Mouse (Mus musculus): Measurements from ENCODE around the gene Klk1b3. TPM values are rescaled to one million over a fixed set of nuclear protein-coding genes. Genes with fewer than 3 reads are reported as not detected.

The Klk1b3 gene
- not detected for total RNA-seq (2023)

DNA sequence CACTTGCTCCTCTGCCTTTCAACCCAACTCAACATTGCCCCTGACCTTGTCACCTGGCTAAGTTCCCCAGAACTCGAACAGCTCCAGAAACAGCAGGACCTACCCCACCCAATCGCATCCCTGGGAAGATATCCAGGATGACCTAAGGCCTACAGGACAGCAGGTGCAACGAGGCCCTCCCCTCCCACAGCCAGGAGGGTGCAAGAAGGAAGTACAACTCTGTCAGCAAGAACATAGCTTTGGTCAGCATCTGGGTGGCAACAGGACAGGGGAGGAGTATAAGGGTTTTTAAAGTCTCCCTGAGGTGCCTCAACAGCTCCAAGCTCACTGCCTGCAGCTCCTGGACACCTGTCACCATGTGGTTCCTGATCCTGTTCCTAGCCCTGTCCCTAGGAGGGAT, at the start of gene Klk1b3:
Klk1b3 (plus strand) TSS at position 301 of the 400 bp plus-strand sequence.

DNA sequence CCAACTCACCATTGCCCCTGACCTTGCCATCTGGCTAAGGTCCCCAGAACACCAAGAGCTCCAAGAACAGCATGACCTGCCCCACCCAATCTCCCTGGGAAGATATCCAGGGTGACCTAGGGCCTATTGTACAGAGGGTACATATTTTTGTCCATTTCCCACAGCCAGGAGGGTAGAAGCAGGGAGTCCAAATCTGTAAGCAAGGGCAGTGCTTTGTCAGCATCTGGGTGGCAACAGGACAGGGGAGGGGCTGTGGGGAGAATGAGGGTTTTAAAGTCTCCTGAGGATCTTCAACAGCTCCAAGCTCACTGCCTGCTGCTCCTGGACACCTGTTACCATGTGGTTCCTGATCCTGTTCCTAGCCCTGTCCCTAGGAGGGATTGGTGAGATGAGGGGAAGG, 10.1 kb upstream of the Klk1b3 start, which contains the start of gene Klk1b24:
Klk1b24 (plus strand) TSS at position 301 of the 400 bp plus-strand sequence.

GRCm38 (mm10) chr7:44207135-44207534, 9.1 kb downstream of the Klk1b3 start, which contains the start of gene Klk1b4:
Gene Klk1b4, plus strand, starts transcription at chr7:44207435.

DNA sequence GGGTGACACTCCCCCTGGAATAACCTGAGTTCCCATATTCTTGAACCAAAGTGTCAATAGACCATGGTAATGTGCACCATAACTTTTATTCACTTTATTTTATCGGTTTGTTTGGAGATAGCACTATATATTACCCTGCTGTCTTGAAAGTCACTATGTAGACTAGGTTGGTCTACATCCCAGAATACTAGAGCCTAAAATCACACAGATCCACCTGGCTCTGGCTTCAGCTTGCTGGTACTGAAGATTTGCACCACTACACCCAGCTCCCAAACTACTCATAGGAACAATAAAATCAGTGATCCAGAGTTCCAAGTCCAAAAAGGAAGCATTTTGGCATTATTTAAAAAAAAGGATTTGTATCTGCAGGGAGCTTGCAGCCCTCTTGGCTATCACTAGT, 17.7 kb downstream of the Klk1b3 start, which contains the start of gene Klk1b5:
Klk1b5 (plus strand) TSS at position 301 of the 400 bp plus-strand sequence.

GRCm38 (mm10) chr7:44225076-44225475, 27.1 kb downstream of the Klk1b3 start, which contains the start of gene Klk1:
Gene Klk1, plus strand, starts transcription at chr7:44225360.

GRCm38 (mm10) chr7:44235909-44236308, 37.9 kb downstream of the Klk1b3 start, which contains the start of gene Gm36864:
Gene Gm36864, plus strand, starts transcription at chr7:44236177.

GRCm38 (mm10) chr7:44246055-44246983, 48.3 kb downstream of the Klk1b3 start, which contains the start of the genes 1700028J19Rik and 2410002F23Rik:
Gene 1700028J19Rik, minus strand, starts transcription at chr7:44246695.
Gene 2410002F23Rik, plus strand, starts transcription at chr7:44246722.

Other genes with a start within 250 kb of the Klk1b3 start
- not detected for gene Klk1b8, start 247.5 kb upstream of the Klk1b3 start, total RNA-seq (2023)
- gene Klk1b1, start 231.4 kb upstream of the Klk1b3 start, total RNA-seq (2023), result not detected
- not detected for gene Klk1b9, start 222.1 kb upstream of the Klk1b3 start, total RNA-seq (2023)
- not detected for gene Klk1b11, start 202.3 kb upstream of the Klk1b3 start, total RNA-seq (2023)
- not detected for gene Klk1b26, start 186.0 kb upstream of the Klk1b3 start, total RNA-seq (2023)
- gene Klk1b27, start 145.9 kb upstream of the Klk1b3 start, total RNA-seq (2023), result not detected
- not detected for gene Klk1b21, start 95.9 kb upstream of the Klk1b3 start, total RNA-seq (2023)
- gene Klk1b22, start 85.5 kb upstream of the Klk1b3 start, total RNA-seq (2023), result not detected
- gene Klk1b16, start 61.4 kb upstream of the Klk1b3 start, total RNA-seq (2023), result not detected
- not detected for gene Klk1b24, start 10.0 kb upstream of the Klk1b3 start, total RNA-seq (2023)
- not detected for gene Klk1b4, start 9.2 kb downstream of the Klk1b3 start, total RNA-seq (2023)
- gene Klk1b5, start 17.8 kb downstream of the Klk1b3 start, total RNA-seq (2023), result not detected
- gene Klk1, start 27.2 kb downstream of the Klk1b3 start, total RNA-seq (2023), result 0.82 TPM
- not detected for gene Gm36864, start 38.0 kb downstream of the Klk1b3 start, total RNA-seq (2023)
- gene 1700028J19Rik, start 48.5 kb downstream of the Klk1b3 start, total RNA-seq (2023), result 3.3 TPM
- 214 TPM for gene 2410002F23Rik, start 48.5 kb downstream of the Klk1b3 start, total RNA-seq (2023)
- not detected for gene Acp4, start 59.2 kb downstream of the Klk1b3 start, total RNA-seq (2023)
- not detected for gene Gm15517, start 63.3 kb downstream of the Klk1b3 start, total RNA-seq (2023)
- 0.67 TPM for gene Clec11a, start 108.7 kb downstream of the Klk1b3 start, total RNA-seq (2023)
- gene Shank1, start 112.1 kb downstream of the Klk1b3 start, total RNA-seq (2023), result 3.0 TPM
- not detected for gene Syt3, start 185.9 kb downstream of the Klk1b3 start, total RNA-seq (2023)
- gene 1700008O03Rik, start 187.6 kb downstream of the Klk1b3 start, total RNA-seq (2023), result not detected
- not detected for gene Lrrc4b, start 230.8 kb downstream of the Klk1b3 start, total RNA-seq (2023)

All from CD4-positive naive resting alpha-beta T cell, adult 76 days (primary cell).